Mouse (Mus musculus) 416B (cell line): ENCODE results near the gene Nat9.

Source experiments
- DNase-seq: peaks from one replicate; pipeline ENCODE4 v3.0.0; 2011; ENCODE audit warnings: low read depth

The Nat9 gene

GRCm38 (mm10) chr11:115176399-115177190 is 11.1 kb downstream of the Nat9 start:
- no peak for DNase-seq

- peak; percentile 82 for DNase-seq
These were observed 13.9 kb downstream of the Nat9 start for GRCm38 (mm10) chr11:115173549-115174339.

DNA sequence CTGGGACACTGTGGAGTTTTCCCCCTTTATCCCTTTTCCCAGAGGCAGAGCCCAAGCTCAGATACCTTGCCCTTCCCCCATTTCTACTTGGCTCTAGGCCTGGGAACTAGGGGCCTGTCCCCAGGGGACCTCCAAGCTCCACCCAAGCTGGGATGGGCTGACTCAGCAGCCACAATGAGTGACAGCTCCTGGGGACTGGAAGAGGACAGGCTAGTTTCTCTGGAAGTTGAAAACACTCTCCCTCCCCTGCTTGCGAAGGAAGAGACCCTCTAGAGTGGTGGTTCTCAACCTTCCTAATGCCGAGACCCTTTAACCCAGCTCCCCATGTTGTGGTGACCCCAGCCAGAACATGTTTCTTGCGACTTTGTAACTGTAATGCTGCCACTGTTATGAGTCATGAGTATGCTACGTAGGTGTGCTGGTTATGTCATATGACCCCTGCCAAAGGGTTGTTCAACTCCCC is 14.8 kb downstream of the Nat9 start:
- peak; percentile 69 for DNase-seq

- DNase-seq, result no peak
These were observed 16.5 kb downstream of the Nat9 start for GRCm38 (mm10) chr11:115171125-115171524.

DNA sequence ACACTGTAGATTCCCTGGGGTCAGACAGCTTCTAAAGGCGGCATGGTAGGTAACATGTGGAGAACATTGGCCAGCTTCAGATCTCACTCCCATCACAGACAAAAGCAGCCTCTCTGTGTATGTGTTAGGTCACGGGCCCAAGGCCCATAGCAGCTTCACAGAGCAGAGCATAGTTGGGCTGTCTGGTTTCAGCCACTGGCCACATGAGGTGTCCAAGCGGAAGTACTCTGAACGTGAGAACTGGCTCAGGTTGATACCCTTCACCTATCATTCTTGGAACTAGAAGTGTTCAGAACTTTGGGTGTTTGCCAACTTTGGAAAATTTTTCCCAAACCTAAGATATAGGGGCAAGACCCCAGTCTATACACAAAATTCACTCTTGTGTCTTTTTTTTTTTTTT is 18.2 kb downstream of the Nat9 start:
- no peak for DNase-seq

DNA sequence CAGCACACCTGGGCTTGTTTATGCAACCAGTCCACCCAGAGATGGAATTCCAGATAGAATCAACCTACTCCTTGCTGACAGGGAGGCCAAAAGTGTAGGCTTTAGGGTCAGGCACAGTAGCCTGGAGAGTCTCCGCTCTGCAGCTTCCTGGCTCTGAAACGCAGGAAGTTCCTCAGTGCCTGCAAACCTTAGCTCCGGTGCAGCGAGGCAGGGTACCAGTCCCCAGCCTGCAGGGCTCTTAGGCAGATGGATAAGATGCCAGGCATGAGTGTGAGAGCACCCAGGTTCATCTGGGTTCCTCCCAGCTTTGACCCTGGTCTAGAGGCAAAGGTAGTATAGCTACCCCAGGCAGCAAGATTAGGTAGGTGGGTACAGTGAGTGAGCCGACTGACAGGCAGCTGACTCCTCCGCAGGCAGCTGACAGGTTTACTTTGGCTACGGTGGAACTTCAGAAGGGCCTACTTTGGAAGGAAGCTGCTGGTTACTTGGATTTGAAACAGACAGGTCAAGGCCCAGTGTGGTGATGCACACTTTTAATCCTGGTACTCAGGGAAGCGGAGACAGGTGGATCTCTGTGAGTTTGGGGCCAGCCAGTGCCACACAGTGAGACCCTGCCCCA is 19.9 kb downstream of the Nat9 start:
- DNase-seq, result no peak

DNA sequence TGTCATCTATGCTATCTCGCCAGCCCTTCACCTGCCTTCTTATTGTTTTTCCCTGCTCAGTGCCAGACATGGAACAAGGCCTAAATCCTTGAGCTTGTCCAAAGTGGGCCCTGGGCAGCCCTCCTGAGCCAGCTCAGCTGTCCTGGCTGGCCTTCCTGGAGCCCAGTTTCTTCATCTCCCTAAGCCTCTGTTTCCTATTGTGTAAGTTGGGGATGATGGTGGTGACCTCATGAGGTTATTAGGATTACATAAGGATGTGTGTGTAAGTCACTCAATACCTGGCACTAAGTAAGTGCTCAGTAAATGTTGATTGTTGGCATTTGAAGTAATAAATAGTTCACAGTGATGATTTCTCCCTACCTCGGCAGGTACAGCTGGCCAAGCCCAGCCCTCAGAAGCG is 20.9 kb downstream of the Nat9 start:
- DNase-seq, result no peak

GRCm38 (mm10) chr11:115164976-115165374 is 22.7 kb downstream of the Nat9 start:
- DNase-seq, result peak; percentile 38

GRCm38 (mm10) chr11:115164341-115164975 is 23.2 kb downstream of the Nat9 start:
- DNase-seq, result peak; percentile 43

DNA sequence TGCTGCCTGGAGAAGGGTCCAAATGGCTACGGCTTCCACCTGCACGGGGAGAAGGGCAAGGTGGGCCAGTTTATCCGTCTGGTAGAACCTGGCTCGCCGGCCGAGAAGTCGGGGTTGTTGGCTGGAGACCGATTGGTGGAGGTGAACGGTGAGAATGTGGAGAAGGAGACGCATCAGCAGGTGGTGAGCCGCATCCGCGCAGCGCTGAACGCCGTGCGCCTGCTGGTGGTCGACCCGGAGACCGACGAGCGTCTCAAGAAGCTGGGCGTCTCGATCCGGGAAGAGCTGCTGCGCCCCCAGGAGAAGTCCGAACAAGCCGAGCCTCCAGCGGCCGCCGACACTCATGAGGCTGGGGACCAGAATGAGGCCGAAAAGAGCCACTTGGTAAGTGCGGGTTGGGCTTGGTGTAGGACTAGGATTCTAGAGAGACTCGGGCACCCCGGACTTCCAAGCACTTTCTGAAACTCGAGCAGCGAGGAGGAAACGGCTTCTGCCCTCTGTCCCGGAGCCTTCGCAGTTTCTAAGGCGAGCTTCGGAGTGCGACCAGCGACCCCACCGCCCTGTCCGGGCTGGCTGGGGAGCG is 24.0 kb downstream of the Nat9 start:
- DNase-seq, result peak; percentile 61

DNA sequence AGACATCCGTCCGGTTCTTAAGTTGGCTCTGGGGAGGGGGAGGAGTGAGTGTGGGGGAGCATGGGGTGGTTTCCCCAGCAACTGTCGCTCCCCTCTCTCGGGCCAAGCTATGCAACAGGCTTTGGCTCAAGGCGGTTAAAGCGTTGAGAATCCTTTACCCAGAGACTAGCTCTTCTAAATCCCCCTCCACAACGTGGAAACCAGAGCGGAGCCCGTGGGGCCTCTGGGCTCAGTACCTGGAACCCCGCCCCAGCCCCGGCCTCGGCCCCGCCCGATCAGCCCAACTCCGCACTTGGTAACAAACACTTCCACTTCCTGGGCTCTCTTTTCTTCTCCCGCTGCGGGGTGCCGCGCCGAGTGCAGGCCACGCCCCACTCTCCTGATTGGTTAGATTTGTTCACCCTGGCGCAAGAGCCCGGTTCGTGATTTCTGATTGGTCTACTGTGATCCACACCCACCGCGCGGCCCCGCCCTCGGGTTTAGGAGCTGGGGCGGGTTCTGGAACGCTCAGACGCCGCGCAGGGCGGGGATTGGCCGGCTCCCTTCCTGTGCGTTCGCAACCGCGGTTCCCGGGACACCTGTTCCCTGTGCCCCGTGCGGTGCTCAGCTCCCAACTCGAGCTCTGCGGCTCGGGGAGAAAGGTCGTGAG is 24.7 kb downstream of the Nat9 start, which contains the start of gene Slc9a3r1:
Slc9a3r1 (plus strand) TSS at position 510 of the 649 bp plus-strand sequence.
- DNase-seq, result peak; percentile 98

DNA sequence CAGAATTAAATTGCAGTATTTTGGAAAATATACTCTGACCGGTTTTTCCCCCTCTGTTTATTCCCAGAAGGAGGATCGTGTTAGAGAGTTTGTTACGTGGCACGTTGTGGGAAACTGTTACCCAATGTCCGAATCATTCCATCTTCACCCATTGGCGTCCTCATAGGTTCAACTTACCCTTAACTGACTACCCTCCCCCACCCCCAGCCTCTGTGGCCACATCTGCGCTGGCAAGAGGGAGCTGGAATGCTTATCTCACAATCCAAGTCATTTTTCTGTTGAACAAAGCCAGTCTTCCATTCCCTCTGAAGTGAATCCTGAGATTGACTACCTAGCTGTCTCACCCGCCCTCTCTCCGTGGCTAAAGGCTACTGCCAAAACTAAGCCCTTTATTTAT is 25.5 kb downstream of the Nat9 start:
- peak; percentile 77 for DNase-seq

DNA sequence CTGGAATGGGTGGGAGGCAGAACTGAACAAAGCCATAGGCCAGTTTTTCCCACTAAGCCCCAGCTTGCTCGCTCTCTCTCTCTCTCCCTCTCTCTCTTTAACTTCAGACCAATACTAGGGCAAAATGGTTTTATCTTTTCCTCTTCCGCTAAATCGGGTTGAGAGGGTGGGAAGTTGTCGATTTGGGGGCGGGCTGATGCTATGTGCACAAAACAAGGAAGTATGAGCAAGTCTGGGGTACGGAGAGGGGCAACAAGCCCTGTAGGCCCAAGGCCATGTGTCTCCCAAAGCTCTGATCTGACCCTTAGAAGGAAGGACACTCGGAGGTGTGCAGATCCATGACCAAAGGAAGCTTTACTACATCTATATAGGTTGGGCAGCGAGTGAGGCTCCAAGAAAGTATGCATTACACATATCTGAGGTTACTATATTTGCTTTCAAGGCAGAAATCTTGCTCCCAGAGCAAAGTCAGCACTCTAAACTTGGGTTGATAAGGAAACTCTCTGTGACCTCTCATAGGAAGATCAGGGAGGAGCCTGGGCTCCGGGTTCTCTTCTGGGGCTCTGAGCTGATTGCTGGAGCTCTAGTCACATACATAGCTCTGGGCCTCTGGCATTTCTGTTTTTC is 26.0 kb downstream of the Nat9 start:
- DNase-seq, result peak; percentile 88

DNA sequence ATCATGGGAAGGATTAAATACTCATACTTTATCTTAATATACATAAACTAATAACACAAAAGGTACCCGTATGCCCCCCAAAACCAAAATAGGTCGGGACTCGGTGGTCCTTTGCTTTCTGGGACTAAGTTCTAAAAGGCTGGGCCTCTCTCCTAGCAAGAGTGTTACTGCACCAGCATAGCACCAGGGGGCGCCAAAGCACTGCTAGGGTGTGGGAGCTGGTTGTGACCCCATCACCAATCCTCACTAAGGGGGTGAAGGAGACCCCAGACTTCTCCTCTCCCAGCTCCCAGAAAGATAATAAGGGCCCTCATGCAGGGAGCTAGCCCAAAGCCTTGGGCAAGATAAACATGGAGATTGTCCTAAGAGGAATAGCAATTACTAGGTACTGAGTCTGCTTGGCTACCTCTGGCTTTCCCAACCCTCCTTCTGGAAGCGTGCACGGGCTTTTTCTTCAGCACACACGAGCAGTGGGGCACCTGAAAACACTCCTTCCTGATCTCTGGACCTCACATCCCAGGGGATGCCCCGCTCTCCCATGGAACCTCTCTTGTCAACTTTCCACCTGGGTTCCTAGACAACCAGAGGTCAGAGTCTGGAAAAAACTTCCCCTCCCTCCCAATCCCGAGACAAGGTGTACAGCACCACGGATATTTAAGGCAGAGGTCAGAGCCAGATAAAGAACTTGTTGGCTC is 26.6 kb downstream of the Nat9 start:
- peak; percentile 80 for DNase-seq

DNA sequence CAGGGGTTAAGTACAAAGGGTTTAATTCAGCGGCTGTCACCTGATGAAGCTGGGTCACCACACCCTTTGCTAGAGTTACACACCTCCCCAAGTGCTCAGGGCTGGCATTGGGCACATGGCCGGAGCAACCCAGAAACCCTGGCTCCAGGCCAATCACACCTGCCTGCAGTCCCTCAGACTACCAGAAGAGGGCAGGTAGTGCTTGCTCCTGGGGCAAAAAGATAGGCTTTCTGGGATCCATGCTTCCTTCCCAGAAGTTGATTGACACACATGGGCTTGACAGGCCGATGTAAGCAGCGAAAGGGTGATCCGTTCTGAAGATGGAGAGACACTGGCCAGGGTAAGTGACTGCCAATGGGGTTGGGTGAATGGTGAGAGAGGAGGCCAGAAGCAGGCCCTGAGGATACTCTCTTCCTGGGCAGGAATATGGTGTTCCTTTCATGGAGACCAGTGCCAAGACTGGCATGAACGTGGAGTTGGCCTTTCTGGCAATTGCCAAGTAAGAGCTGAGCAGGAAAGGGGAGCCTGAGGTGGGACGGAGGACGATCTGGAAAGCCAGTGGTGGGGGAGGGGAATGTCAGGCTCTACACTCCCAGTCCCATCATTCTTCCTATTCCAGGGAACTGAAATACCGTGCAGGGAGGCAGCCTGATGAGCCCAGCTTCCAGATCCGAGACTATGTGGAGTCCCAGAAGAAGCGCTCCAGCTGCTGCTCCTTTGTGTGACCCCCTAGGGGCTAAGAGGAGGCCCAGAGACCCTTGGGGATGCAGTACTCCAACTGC is 27.5 kb downstream of the Nat9 start:
- peak; percentile 72 for DNase-seq

DNA sequence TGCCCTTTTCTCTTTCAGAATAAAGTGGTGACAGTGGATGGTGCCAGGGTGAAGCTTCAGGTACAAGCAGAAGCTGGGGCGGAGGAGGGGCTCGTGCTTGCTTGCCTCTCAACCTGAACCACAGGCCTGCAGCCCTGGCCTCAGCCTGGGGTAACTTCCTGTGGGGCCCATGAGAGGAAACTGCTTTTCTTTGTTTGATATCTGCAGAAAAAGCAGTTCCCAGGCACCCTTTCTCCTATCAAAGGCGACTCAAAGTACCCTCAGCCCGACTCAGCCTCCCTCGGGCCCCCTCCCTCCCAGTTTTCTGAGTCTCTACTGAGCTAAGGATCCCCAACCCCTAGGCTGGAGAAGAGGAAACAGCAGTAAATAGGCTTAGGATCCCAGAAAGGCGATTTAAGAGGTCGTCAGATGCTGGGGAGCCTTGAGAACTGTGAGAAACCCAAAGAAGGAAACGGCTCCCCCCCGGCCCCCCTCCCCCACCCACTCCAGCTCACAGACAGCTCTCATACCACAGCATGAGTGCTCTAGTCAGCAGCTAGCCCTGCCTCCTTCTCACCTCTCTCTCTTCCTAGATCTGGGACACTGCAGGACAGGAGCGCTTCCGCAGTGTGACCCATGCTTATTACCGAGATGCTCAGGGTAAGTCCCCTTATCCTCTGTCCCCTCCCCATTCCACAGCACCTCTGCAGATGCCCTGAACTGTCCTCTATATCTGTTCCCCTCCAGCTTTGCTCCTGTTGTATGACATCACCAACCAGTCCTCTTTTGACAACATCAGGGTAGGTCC is 29.5 kb downstream of the Nat9 start:
- peak; percentile 89 for DNase-seq

- peak; percentile 81 for DNase-seq
These were observed 32.5 kb downstream of the Nat9 start for GRCm38 (mm10) chr11:115155053-115155634.

GRCm38 (mm10) chr11:115153699-115154292 is 33.9 kb downstream of the Nat9 start:
- peak; percentile 93 for DNase-seq
